Mouse (Mus musculus) thymus, postnatal 10 days (tissue): Measurements from ENCODE around the gene Uqcc2.

ENCODE experiments used
- DNase-seq, 2 experiments: peaks; one replicate each; pipeline ENCODE4 v3.0.0; 2021; ENCODE audit warnings: low spot score in 2 of 2

Uqcc2 gene

GRCm38 (mm10) chr17:27133551-27134141 lies at the start of gene Uqcc2:
Uqcc2 (minus strand) TSS chr17:27133916.
- peak; percentile 96 to 99 for DNase-seq

- DNase-seq, result no peak
Observed at GRCm38 (mm10) chr17:27182401-27182800, 48.7 kb upstream of the Uqcc2 start.

DNA sequence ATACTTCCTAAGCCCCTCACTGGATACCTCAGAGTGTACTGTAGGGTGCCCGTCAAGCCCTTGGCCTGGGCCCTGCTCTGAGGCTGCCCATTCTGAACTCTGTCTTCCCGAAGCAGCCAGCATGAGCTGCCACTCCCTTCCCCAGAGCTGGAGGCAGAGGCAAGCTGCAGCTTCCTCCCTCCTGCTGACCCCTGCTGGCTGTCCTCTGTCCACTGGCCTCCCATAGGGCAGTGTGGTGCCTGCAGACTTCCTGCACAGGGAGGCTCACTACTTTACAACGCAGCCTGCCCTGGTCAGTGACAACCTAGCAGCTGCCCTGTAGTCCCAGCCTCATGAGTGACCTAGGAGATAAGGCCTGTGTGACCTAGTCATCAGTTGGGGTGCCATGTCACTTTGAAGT lies 48.0 kb upstream of the Uqcc2 start:
- DNase-seq, result no peak

- no peak for DNase-seq
Observed at GRCm38 (mm10) chr17:27179681-27180280, 46.1 kb upstream of the Uqcc2 start.

- no peak for DNase-seq
Observed at GRCm38 (mm10) chr17:27178427-27179177, 44.9 kb upstream of the Uqcc2 start.

- DNase-seq, result no peak
Observed at GRCm38 (mm10) chr17:27178019-27178418, 44.3 kb upstream of the Uqcc2 start.

- no peak for DNase-seq
Observed at GRCm38 (mm10) chr17:27176754-27177153, 43.0 kb upstream of the Uqcc2 start.

GRCm38 (mm10) chr17:27176287-27176686 lies 42.6 kb upstream of the Uqcc2 start:
- DNase-seq, result no peak

GRCm38 (mm10) chr17:27175196-27175874 lies 41.6 kb upstream of the Uqcc2 start:
- no peak for DNase-seq

GRCm38 (mm10) chr17:27173715-27174114 lies 40.0 kb upstream of the Uqcc2 start:
- no peak for DNase-seq

GRCm38 (mm10) chr17:27172459-27172858 lies 38.7 kb upstream of the Uqcc2 start:
- no peak for DNase-seq

DNA sequence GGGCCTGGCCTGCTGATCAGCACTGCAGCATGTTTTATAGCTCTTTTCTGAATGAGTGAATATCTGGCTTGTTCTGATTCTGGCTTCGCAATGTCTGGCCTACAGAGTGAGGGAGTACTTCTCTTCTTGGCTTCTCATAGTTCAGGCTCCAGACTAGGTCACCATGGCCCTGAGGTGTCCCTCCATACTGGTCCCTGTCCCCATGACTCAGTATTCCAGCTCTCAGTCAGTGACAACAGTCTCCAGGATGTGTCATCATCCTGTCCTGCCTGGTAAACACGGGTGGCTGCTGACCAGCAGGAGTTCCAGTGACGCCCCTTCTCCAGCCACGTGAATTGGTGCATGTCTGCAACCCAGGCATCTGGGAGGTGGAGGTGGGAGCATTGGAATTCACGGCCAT lies 37.4 kb upstream of the Uqcc2 start:
- no peak for DNase-seq

DNA sequence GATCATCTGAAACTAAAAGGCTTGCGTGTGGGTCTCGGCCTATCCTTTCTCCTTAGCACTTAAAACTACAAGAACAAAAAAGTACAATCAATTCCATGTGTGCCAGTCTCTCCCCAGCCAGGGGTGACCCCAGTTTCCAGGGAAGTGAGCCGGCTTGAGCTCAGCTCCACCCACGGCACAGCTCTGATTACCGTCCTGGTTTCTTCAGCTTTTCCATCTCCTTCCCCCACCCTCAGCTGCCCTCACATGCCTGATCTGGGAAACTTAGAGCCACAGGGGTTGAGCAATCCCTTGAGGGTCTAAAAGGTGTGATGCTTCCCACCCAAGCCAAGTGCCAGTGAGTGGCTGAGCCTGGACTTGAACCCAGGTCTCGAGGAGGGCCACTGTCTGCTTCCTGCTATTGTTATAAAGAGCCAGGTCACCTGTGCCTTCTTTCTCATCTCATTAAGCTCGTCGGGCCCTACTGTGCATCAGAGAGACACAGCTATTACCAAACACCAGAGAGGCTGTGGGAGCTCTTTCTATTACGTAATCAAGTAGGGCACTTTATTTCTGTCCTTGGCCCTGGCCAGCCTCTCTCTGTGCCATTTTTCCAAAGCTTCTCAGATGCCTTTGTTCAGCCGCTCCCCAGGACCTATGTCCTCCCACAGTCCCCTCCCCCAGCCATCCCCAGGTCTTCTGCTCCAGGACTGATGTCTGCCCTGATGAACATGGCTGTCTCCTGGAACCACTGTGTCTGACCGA lies 36.4 kb upstream of the Uqcc2 start:
- DNase-seq, result no peak

GRCm38 (mm10) chr17:27168569-27168968 lies 34.9 kb upstream of the Uqcc2 start:
- DNase-seq, result no peak

- no peak for DNase-seq
Observed at GRCm38 (mm10) chr17:27167545-27167944, 33.8 kb upstream of the Uqcc2 start, which contains the start of gene Ip6k3. Ip6k3 (minus strand) TSS chr17:27167795.

DNA sequence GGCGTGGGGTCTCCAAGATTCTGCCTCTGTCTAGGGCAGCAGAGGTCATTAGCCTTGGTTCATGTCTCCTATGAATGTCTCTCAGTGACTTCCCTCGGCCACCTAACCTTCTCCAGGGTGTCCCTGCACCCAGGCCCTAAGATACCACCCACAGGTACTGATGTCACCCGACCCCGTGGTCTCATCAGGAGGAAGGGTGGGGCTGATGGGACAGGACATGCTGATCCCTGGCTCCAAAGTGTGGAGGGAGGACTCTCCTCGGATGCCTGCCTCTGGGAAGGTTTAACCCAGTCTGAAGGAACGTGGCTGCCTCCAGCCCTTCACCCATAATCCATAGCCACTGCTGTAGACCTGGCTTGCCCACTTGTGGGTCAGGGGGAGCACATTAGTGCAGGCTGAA lies 33.2 kb upstream of the Uqcc2 start:
- no peak for DNase-seq

- no peak for DNase-seq
Observed at GRCm38 (mm10) chr17:27165054-27165773, 31.5 kb upstream of the Uqcc2 start.

- DNase-seq, result no peak
Observed at GRCm38 (mm10) chr17:27160905-27161304, 27.2 kb upstream of the Uqcc2 start.

DNA sequence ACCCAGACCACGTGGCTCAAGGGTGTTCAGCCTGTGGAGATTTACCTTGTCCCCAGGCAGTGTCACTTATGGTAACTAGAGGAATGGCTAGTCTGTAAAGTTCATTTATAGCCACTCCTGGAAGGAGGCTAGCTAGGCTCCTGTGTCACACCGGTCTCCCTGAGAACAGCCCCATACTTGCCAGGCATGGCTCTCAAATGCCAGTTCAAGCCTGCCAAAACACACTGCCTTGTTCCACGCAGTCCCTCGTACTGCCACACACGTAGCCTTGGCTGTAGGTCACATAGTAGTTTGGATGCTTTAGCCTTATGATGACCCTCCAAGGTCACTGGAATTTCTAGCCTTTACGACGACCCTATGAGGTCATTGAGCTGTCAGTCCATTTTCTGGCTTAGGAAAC lies 25.5 kb upstream of the Uqcc2 start:
- DNase-seq, result no peak

- no peak for DNase-seq
Observed at GRCm38 (mm10) chr17:27158439-27158838, 24.7 kb upstream of the Uqcc2 start.

DNA sequence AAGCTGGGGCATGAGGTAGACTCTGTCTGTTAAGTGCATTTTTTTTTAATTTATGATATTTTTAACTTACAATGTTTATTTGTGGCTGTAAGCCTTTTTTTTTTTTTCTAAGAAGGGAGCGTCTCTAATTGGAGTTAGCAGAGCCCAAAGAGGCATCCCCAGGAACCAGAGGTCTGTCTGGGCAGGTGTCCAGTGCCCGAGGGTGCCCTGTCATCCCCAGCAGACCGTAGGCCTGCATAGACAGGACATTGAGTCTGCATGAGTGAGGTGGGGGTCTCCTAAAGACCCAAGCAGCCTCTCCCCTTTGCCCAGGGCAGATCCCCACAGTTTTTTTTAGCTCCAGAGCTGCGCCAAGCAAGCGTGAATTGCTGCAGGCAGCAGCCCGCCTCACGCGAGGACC lies 22.0 kb upstream of the Uqcc2 start:
- DNase-seq, result no peak
